Mouse (Mus musculus): ENCODE measurements at regions not wholly inside any gene's neighbourhood (a gene's known extent, or its start where the extent isn't known, plus 50 kb on each side); places are given as distances from the start of the nearest gene placed in this dataset.

GRCm38 (mm10) chr4:93225105-93225504, 110.2 kb downstream of the Tusc1 start:
- DNase-seq (ENCODE audit: low read depth), result peak; percentile 80

DNA sequence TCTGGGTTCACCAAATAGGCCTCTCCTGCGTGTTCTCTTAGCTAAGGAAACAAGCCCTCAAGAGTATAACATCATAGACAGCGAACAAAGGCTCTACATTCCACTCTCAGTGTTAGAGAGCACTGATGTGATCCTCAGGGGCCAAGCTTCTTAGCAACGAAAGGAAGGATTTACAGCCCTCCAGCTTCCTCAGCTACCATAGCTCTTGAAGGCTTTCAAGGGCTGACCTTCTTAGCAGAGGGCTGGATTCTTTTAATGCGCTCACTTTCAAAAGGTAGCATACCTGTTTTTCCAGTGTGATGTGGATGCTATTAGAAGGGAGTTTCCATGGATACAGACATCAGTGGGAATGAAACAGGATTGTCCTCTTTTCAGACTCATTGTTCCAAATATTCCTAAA, 114.6 kb downstream of the Tusc1 start:
- DNase-seq (ENCODE audit: low read depth), result no peak

- DNase-seq (ENCODE audit: low read depth), result peak; percentile 76
These were observed 126.9 kb downstream of the Tusc1 start for GRCm38 (mm10) chr4:93208399-93208798.

DNA sequence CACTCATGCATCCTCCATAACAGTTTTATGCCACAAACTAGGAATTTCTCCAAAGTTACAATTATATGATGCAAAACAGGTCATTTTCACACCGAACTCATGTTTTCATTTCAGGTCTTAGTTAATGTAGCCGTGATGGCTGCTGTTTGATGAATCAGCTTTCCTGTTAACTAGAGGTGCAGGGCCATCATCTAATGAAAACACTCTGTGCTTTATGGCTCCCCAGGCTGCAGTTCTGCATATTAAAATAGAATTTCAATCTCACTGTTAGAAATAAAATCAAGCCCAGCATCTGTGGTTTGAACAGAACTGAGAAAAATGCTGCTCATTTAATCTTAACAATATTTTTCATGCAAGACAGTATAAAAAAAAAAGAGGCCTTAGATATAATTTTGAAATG, 135.5 kb downstream of the Tusc1 start:
- no peak for DNase-seq (ENCODE audit: low read depth)

DNA sequence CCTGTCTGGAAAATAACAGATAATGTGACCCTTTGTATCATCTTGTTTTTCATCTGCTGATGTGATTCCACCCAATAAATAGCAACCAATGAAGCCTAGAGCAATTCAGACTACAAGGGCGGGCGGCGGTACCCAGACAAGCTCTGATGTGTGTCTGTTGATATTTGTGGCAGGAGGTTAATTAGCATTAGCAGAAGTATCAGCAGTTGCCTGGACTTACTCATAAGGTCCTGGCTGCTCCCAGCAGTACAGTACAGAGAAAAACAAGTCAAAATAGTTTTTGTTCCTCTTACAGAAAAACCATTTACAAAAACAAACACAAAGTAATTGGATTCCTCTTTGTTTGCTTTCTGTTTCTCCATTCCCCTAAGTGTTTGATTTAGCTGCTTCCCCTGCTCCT, 151.0 kb downstream of the Tusc1 start:
- no peak for DNase-seq (ENCODE audit: low read depth)
